Mouse (Mus musculus): ENCODE measurements around the gene Zfp865. TPM values are rescaled to one million over a fixed set of nuclear protein-coding genes. Genes with fewer than 3 reads are reported as not detected.
A peak's percentile ranks its signal among the peaks of the same experiment; 100 is the strongest.
"Not testable (repeated sequence)": the region's sequence is repeated elsewhere in the genome, so short reads cannot be mapped to it uniquely, and the experiment has no call there.

Zfp865 gene
- total RNA-seq, 2 experiments from 2014 or later = 32.9 to 34.5 TPM

DNA sequence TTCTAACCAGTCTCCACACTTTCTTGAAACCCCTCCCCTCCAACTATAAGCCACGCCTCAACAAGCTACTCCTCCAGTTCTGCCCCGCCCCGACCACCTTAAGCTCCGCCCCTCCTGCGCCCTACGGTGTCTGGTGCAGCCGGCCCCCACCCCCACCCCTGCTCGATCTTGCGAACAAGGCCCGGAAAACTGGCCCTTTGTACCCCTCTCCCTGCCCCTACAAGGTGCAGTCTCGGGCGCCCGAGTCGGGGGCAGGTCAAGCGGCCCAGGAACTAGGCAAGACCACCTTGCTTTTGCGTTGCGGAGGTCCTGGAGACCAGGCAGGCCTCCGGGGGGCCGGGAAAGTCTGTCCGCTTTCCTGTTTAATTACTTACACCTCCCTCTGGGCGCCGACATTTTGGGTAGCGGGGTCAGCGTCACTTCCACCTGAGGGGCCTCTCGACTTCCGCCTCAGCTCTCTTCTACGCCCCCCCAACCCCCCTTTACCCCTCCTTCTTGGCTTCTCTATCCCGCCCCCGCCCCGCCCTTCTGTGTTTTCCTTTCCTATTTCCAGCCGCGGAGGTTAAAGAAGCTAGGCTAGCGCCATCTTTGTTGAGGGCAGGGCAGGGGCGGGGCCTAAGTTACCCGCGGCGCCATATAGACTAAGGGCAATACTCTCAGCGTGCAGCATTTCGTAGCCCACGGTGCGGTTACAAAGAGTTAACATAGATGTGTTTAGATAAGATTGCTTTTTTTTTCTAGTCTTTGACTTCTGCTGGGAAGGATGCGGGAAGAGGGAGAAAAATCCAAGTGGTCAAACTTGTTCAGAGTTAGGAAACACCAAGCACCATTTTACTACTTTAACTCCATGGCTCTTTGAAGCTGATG is 5.7 kb upstream of the Zfp865 start, which contains the start of the genes Zfp524 and Fiz1:
Gene Zfp524 (plus strand): TSS at position 165 of the 867 bp plus-strand sequence.
Gene Fiz1 (minus strand): TSS at position 447 of the 867 bp plus-strand sequence.
- peak; percentile 96 to 99 for DNase-seq (ENCODE audit: low spot score in 2 of 2)
- intact Hi-C loops (cut with DNase I) = loop anchor here (2.0 kb wide), 2 partner anchors 18 to 72 kb away; partner anchors contain the start of gene Zfp579

DNA sequence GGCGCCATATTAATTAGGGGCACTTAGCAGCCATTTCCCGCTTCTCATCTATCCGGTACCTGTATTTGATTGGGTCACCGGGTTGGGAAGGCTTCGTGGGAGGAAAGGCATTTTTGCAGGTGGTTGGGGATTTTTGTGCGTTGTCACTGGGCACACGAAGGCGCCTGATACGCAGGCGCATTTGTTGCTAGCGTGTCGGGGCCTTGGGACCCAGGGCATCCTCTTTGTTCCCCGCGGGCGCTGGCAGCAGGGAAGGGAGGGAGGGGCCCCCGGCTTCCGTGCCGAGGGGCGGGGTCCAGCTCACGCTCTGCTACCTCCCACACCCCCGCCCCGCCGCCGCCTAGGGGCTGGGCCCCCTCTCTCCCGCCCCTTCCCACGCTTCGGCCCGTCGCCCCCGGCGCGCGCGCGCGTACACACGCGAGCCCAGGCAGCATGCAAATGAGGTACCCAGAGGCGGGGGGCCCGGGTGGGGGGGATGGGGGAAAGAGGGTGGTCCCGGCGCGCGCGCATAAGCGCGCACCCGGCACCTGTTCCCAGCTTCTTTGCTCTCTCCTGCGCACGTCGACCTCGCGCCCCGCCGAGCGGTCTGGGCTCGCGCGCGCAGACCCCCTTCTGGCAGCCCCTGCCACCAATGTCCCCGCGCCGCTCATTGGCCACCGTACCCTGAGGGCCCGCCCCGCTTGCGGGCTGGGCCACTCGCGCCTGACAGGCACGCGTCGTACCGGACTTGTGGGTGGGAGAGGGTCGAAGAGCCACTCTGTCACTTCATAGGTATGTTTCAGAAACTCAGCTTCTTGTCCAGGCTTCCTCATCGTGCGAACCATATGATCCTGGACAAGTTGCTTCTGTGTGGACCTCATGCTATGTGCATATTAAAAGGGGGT is 4.8 kb upstream of the Zfp865 start, which contains the start of gene Gm44973:
Gene Gm44973 (plus strand): TSS at position 379 of the 884 bp plus-strand sequence.
- intact Hi-C loops (cut with DNase I) = loop anchor here (2.0 kb wide), 2 partner anchors 19 to 73 kb away; partner anchors contain the start of gene Zfp579
- peak; percentile 93 to 96 for DNase-seq (ENCODE audit: low spot score in 2 of 2)

DNA sequence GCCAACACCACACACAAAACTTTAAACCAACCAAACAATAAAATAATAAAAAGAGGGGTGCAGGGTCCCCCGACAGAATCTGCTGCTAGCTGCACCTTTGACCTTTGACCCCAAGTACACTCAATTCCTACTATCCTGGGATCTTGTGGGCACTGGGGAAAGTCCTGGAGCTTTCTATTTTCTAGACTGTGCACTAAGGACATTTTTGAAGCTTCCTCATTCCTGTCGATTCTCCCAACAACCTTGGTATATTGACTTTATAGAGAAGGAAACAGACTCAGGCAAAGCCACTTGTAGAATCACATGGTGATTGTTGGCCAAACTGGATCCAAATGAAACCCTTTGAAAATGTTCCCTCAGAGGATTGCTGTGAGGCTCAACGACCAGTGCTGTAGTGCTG is 4.1 kb upstream of the Zfp865 start:
- intact Hi-C loops (cut with DNase I) = no loop called here
- DNase-seq (ENCODE audit: low spot score in 2 of 2) = no peak

DNA sequence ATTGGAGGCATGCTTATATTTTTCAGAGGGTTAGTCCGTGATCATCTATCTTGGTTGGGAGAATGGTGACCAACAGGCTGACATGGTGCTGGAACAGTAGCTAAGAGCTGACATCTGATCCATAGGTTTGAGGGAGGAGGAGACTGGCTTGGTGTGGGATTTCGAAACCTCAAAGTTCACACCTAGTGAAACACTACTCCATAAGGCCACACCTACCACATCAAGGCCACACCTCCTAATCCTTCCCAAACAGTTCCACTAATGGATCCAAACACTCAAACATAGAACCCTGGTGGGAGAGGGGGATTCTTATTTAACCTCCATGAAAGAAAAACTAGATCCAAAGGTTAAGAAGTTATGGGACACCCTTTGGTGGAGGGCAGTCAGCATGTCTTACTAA is 3.3 kb upstream of the Zfp865 start:
- intact Hi-C loops (cut with DNase I) = no loop called here
- DNase-seq (ENCODE audit: low spot score in 2 of 2) = no peak

DNA sequence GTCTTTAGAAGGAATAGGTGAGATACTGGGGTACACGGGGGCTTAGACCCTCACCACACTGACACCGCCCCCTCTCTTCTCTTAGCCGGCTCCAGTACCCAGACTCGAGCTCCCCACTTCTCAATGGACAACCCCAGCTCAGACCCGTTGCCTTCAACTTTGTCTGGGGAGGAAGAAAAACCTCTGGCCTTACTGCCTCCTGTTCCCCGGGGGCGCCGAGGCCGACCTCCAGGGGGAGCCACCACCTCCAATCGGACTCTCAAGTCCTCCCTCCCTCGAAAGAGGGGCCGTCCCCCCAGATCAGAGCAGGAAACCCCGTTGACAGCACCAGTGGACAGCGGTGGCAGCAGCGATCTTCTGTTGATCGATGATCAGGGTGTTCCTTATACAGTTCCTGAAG is 2.8 kb upstream of the Zfp865 start:
- intact Hi-C loops (cut with DNase I) = no loop called here
- DNase-seq (ENCODE audit: low spot score in 2 of 2) = no peak

DNA sequence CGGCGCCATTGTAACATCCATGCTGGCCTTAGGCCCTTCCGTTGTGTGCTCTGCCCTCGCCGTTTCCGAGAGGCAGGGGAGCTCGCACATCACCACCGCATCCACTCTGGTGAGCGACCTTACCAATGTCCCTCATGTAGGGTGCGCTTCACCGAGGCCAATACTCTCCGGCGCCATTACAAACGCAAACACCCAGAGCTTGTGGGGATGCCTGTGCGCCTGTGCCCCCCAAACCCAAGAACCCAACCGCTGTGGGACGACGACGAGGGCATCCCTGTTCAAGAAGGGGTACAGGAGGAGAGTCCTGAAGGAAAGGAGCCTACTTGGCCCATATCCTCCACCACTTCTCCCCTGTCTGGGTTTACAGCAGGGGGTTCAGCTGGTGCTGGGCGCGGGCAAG is 2.2 kb upstream of the Zfp865 start:
- intact Hi-C loops (cut with DNase I) = no loop called here

DNA sequence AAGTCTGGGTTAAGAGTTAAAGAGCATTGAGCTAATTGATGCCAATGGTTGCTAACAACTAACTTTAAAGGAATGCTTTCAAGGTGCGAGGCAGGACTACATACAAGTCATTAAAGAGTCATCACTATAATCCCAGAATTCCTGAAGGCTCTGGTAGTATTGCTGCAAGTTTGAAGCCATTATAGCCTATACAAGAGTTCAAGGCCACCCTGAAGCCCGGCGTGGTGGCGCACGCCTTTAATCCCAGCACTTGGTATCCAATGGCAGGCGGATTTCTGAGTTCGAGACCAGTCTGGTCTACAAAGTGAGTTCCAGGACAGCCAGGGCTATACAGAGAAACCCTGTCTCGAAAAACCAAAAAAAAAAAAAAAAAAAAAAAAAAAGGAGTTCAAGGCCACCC is 600 bp upstream of the Zfp865 start:
- DNase-seq (ENCODE audit: low spot score in 2 of 2); intact Hi-C loops (cut with DNase I): not testable (repeated sequence)

More for the DNA sequence above, 2.2 kb upstream of the Zfp865 start:
- no peak for DNase-seq (ENCODE audit: low spot score in 2 of 2)

DNA sequence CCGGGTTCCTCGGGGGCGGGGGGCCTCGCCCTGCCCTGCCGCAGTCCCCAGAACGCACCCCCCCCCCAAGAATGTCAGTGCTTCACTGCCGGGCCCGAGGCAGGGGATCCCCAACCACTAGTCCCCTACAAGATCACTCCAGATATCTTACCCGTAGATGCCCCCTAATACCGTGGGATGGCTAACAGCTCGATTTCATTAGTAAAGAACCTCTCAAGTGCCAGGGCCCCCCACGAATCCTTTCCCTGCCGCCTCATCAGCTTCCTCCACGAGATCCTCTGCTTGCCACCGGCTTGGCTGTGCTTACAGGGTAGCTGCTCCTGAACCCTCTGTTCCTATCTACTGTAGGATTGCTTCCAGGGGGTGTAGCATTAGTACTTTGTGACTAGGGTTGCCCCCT is 509 bp downstream of the Zfp865 start:
- intact Hi-C loops (cut with DNase I) = loop anchor here (1.0 to 2.0 kb wide), 2 partner anchors 30 to 41 kb away; partner anchors contain the start of gene Zfp580
- no peak for DNase-seq (ENCODE audit: low spot score in 2 of 2)

DNA sequence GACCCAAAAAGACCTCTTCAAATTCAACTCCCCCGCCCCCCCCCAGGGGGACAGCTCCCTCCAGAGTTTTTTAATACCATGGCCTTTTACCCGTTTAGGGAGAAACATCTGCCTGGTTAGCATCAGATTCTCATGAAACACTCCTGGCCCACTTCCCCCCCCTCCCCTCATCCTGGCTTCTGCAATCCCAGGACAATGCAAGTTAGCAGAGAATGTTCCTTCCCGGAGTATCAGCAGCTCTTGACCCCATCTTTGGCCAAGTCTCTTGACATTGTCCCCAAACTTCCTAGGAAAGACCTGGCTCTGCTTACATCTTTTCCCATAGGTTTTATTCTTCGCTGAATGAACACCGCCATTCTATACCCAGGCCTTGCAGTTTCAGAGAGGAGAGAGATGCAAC is 1.0 kb downstream of the Zfp865 start:
- no peak for DNase-seq (ENCODE audit: low spot score in 2 of 2)
- intact Hi-C loops (cut with DNase I) = loop anchor here (2.0 kb wide), 1 partner anchor 30 kb away; the partner anchor contains the start of gene Zfp580

DNA sequence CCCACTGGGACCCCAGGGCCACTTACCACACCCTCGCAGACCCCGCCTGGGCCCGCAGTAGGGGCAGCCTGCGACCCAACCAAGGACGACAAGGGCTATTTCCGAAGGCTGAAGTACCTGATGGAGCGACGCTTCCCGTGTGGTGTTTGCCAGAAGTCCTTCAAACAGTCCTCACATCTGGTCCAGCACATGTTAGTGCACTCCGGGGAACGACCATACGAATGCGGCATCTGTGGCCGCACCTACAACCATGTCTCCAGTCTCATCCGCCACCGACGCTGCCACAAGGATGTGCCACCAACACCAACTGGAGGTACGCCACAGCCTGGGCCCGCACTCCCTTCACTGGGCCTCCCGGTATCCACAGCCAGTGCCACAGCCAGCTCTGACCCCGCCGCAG is 9.4 kb downstream of the Zfp865 start:
- intact Hi-C loops (cut with DNase I) = no loop called here
- no peak for DNase-seq (ENCODE audit: low spot score in 2 of 2)

DNA sequence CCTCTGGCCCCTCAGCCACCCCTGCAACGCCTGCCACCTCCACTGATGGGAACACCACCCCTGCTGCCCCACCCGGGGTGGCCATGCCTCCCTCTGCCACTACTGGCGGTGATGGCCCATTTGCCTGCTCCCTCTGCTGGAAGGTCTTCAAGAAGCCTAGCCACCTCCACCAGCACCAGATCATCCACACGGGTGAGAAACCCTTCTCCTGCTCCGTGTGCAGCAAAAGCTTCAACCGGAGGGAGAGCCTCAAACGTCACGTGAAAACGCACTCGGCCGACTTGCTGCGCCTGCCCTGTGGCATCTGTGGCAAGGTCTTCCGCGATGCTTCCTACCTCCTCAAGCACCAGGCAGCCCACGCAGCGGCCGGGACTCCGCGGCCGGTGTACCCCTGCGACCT is 9.8 kb downstream of the Zfp865 start:
- intact Hi-C loops (cut with DNase I) = no loop called here
- DNase-seq (ENCODE audit: low spot score in 2 of 2) = no peak

DNA sequence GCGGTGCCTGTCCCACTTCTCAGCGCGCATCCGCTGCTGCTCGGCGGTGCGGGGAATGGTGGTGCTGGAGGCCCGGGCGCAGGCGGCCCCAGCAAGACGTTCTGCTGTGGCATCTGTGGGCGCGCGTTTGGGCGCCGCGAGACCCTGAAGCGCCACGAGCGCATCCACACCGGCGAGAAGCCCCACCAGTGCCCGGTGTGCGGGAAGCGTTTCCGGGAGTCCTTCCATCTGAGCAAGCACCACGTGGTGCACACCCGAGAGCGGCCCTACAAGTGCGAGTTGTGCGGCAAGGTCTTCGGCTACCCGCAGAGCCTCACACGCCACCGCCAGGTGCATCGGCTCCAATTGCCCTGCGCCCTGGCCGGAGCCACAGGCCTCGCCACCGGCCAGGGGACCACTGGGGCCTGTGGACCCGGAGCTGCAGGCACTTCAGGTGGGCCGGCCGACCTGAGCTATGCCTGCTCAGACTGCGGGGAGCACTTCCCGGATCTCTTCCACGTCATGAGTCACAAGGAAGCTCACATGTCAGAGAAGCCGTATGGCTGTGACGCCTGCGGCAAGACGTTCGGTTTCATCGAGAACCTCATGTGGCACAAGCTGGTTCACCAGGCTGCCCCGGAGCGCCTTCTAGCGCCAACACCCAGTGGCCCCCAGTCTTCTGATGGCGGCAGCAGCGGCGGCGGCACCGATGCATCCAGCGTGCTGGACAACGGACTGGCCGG is 10.5 kb downstream of the Zfp865 start:
- intact Hi-C loops (cut with DNase I) = no loop called here
- DNase-seq (ENCODE audit: low spot score in 2 of 2) = no peak

DNA sequence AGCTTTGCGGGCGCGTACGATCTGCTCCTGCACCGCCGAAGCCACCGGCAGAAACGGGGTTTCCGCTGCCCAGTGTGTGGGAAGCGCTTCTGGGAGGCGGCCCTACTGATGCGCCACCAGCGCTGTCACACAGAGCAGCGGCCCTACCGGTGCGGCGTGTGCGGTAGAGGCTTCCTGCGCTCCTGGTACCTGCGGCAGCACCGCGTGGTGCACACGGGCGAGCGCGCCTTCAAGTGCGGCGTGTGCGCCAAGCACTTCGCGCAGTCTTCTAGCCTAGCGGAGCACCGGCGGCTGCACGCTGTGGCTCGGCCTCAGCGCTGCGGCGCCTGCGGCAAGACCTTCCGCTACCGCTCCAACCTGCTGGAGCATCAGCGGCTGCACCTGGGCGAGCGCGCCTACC is 11.3 kb downstream of the Zfp865 start:
- DNase-seq (ENCODE audit: low spot score in 2 of 2) = no peak
- intact Hi-C loops (cut with DNase I) = no loop called here

DNA sequence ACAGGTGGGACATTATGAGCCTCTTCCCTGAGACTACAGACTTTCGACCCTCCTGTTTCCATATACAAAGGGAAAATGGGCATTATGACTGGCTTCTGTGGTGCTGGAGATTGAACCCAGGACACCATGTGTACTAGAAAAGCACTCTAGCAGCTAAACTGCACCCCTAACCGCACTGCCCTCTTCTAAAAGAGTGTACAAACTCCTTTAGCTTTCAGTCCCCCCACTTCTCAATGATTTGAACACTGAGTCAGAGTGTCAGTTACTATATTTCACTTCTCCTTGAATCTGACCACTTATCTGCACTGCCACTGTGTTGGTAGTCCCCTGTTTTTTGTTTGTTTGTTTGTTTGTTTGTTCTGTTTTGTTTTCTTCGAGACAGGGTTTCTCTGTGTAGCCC is 13.6 kb downstream of the Zfp865 start, which contains the start of gene 4632433K11Rik:
Gene 4632433K11Rik (plus strand): TSS at position 301 of the 400 bp plus-strand sequence.
- intact Hi-C loops (cut with DNase I) = no loop called here
- DNase-seq (ENCODE audit: low spot score in 2 of 2) = no peak

DNA sequence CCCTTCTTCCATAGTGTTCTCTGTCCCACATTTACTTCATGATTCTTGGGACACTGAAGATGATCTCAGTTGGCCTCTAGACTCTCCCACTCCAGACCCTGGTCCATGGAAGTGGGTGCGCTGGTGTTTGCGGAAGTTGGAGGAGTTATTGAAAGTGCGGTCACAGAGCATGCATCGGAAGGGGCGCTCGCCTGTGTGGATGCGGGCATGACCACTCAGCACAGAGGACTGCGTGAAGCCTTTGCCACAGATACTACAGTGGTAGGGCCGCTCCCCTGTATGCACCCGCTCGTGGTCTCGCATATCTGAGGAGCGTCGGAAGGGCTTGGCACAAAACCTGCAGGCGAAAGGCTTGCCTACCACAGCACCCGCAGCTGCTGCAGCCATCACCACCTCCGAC is 15.5 kb downstream of the Zfp865 start:
- DNase-seq (ENCODE audit: low spot score in 2 of 2) = no peak
- intact Hi-C loops (cut with DNase I) = no loop called here

DNA sequence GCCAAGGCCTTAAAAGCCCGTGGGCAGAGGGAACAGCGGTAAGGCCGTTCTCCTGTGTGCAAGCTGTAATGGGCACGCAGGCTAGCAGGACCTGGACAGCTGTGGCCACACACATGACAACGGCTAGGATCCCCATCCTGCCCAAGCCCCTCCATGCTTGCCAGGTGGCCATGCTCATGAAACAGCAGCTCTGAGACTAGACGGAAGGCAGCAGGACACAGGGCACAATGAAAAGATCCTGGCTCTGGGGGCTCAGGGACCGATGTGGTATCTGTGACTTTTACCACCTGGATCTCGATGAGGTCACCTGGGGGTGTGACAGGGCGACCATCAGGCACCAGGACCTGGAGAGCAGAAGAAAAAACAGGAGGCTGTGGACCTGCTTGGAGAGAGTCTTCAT is 16.0 kb downstream of the Zfp865 start:
- intact Hi-C loops (cut with DNase I) = no loop called here
- no peak for DNase-seq (ENCODE audit: low spot score in 2 of 2)

DNA sequence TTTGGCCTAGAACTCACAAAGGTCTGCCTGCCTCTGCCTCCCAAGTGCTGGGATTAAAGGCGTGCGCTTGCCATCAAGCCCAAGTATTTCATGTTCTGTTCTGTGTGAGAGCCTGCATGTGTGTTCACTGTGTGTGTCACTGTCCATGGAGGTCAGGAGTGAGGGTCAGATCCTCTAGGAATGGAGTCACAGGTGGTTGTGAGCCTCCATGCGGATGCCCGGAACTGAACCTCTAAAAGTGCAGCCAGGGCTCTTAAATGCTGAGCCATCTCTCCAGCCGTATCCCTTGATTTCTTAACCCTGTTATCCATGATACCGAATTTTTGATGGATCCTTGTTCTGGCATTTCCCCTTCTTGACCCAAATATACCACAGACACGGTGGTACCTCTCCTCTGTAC is 16.9 kb downstream of the Zfp865 start:
- intact Hi-C loops (cut with DNase I) = no loop called here
- DNase-seq (ENCODE audit: low spot score in 2 of 2) = no peak

DNA sequence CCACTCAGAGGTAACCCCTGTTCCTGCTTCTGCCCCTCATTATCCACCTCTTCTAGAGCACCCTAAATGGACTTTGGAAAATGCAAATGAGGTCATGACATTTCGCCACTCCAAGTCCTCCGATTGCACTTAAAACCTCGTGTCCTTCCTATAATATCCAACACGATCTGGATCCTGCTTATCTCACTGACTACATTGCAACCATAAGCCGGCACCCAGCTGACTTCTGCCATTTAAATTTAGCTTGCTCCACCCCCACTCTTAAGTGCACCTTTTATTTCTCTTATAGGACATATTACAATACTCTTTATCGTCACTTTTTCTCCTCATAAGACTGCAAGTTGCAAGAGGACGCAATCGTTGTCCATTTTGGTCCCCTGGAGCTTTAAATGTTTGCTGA is 17.3 kb downstream of the Zfp865 start:
- intact Hi-C loops (cut with DNase I) = no loop called here
- DNase-seq (ENCODE audit: low spot score in 2 of 2) = no peak

DNA sequence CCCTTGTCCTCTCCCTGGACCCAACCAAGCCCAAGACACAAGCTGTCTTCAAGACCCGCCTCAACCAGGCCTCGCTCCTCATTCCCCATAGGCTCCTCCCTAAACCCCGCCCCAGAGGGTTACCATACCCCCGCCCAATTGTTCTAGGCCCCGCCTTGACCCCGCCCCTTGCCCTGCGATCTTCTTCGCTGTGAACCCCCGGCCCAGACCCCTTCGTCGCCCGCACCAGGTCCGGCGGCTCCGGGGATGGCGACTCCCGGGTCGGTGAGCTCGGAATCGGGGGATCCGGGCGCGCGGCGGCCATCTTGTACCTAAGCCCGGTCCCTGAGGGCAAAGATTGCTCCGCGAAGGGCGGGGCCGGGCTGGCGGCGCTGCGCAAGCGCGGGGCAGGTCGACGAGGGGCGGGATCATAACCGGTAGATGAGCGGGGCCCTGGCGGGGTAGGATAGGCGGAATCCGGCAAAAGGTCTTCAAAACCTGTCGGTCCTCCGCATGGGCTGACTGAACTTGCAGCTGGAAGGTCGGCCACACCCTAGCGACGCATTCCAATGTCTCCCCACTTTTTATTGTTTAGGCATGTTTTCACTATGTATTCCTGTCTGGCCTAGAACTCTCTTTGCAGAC is 18.0 kb downstream of the Zfp865 start, which contains the start of gene Zfp784:
Gene Zfp784 (minus strand): TSS at position 338 of the 624 bp plus-strand sequence.
- DNase-seq (ENCODE audit: low spot score in 2 of 2) = peak; percentile 91 to 93
- intact Hi-C loops (cut with DNase I) = no loop called here

Data from left cerebral cortex, postnatal 25 days (tissue).